Mouse (Mus musculus) embryonic fibroblast, embryonic 13.5 days (primary cell): ENCODE data around the gene Myl7. TPM values are rescaled to one million over a fixed set of nuclear protein-coding genes. Genes with fewer than 3 reads are reported as not detected.
A peak's percentile ranks its signal among the peaks of the same experiment; 100 is the strongest.

Source experiments
- H3K27ac ChIP-seq: 2 replicates; pipeline ENCODE4 v1.5.1; 2012; ENCODE audit warnings: low read length, control low read depth, inconsistent platforms; ENCODE audit not compliant: insufficient read depth
- H3K4me1 ChIP-seq: 2 replicates; pipeline ENCODE4 v1.6.1; 2011; ENCODE audit warnings: low read length; ENCODE audit not compliant: control insufficient read depth, insufficient read depth
- H3K4me3 ChIP-seq: 2 replicates; pipeline ENCODE4 v1.5.1; 2011; ENCODE audit warnings: mild to moderate bottlenecking, control low read depth, low read length; ENCODE audit not compliant: insufficient read depth
- CTCF ChIP-seq: IDR thresholded peaks from 2 replicates; pipeline ENCODE4 v1.5.1; 2011; ENCODE audit warnings: mild to moderate bottlenecking, control low read depth, low read length, moderate library complexity, borderline replicate concordance; ENCODE audit not compliant: insufficient read depth
- POLR2A ChIP-seq: IDR thresholded peaks from 2 replicates; pipeline ENCODE4 v1.6.1; 2011; ENCODE audit warnings: low read depth, mild to moderate bottlenecking, control low read depth, low read length, moderate library complexity
- polyA plus RNA-seq: library from polyadenylated mRNA; stranded (reverse); fragments of >200 nt; gene quantifications from 2 replicates; pipeline ENCODE4 v1.2.4, GENCODE M21; 2011; ENCODE audit warnings: low read depth; ENCODE audit not compliant: missing spikeins, insufficient read length

Myl7 gene
- polyA plus RNA-seq, 1 experiment: not detected

DNA sequence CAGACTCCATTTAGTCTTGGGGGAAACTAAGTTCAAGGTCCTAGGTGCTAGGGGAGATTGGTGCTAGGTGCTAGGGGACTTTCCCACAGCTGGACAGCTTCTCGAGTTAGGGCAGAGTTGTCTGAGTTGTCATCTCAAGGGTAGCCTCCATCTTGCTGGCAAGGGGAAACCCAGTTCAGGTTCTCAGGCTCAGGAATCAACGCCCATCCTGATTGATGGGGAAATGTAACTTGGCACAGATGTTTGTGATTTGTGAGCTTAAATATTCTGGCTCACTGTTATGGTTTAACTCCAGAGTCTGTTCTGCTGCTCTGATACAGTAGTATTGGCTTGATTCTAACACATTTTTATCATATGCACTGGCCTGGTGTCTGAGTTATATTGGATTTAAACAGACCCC, 19.5 kb upstream of the Myl7 start:
- no peak overlapping the region for H3K27ac ChIP-seq
- TF ChIP-seq CTCF: no peak
- TF ChIP-seq POLR2A: no peak
- no peaks in the 10 kb centered on the region for H3K4me1 ChIP-seq
- no peak overlapping the region for H3K4me3 ChIP-seq

- TF ChIP-seq POLR2A: no peak
- no peak for TF ChIP-seq CTCF
- H3K4me1 ChIP-seq: no peaks in the 10 kb centered on the region
- H3K4me3 ChIP-seq: no peak overlapping the region
- no peak overlapping the region for H3K27ac ChIP-seq
Observed at GRCm38 (mm10) chr11:5916178-5916548, 17.6 kb upstream of the Myl7 start.

DNA sequence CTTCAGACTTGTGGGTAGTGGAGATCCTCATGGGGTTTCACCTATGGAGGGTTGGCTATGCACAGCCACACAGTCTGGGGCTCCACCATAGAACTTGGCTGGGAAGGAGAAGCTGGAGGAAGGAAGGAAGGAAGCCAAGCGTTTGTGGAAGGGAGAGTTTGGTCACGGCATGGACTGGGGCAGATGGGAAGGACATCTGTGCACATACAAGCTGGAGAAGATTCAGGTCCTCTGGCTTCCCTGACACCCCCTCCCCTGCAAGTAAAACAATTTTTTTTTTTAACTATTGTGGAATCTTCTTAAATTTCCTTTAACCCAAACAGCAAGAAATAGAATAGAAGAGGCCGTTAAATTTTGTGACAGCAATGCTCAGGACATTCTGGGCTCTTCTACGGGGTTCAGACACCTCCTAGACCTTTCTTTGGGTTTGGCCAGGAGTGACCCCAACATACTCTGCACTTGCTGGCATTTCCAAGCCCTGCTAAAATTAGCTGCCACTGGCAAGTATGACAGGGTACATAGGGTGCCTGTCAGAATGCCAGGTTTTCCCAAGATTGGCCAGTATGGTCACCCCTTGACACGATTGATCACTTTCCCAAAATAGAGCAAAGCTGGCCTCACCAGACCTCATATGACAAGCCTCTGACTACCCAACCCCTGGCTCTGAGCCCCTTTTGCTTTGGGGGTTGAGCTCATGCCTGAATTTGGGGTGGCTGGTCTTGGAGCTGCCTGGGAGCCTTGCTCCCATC, 17.0 kb upstream of the Myl7 start:
- Histone ChIP-seq H3K4me3 (no peak overlapping the region), H3K4me1 (no peaks in the 10 kb centered on the region), H3K27ac (no peak overlapping the region)
- TF ChIP-seq POLR2A (no peak), CTCF (no peak)

DNA sequence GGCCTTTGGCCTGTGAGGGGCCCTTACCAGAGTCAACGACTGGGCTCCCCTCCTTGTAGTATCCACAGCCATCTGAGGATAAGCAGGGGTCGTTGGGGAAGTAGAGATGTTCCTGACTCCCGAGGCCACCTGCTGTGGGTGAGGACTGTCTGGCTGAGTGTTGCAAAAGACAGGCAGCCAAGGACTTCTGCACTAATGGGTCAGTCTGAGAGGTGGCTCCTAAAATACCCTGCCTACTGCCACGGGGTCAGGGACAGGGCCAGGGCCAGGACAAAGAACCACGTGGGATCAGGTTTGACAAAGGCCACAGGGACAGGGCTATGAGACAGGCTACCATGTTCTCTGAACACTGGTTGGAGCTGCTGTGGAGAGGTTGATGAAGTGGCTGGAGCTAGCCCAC, 16.4 kb upstream of the Myl7 start:
- Histone ChIP-seq H3K4me3 (no peak overlapping the region), H3K4me1 (no peaks in the 10 kb centered on the region), H3K27ac (no peak overlapping the region)
- TF ChIP-seq CTCF (no peak), POLR2A (no peak)

GRCm38 (mm10) chr11:5913936-5914335, 15.4 kb upstream of the Myl7 start:
- no peak overlapping the region for H3K4me3 ChIP-seq
- H3K4me1 ChIP-seq: no peaks in the 10 kb centered on the region
- TF ChIP-seq CTCF (no peak), POLR2A (no peak)
- no peak overlapping the region for H3K27ac ChIP-seq

DNA sequence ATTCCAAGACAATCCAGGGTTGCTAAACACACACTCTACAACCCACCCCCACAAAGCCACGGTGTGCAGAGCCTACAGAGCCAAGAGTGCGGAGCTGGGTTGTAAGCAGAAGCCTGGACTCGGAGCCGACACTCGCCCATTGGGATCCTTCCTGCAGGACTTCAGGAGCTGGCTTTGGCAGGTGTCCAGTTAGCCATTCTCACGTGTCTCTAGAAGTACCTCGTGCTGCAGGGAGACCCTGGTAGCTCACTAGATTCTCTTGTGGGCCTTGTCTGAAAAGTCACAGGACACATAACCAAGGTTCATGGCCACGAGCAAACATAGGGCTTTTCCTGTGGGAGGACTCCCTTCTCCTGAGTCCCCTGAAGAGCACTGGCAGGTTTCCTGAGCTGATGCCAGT, 14.7 kb upstream of the Myl7 start:
- Histone ChIP-seq H3K4me3 (no peak overlapping the region), H3K27ac (no peak overlapping the region), H3K4me1 (no peaks in the 10 kb centered on the region)
- TF ChIP-seq POLR2A (no peak), CTCF (no peak)

DNA sequence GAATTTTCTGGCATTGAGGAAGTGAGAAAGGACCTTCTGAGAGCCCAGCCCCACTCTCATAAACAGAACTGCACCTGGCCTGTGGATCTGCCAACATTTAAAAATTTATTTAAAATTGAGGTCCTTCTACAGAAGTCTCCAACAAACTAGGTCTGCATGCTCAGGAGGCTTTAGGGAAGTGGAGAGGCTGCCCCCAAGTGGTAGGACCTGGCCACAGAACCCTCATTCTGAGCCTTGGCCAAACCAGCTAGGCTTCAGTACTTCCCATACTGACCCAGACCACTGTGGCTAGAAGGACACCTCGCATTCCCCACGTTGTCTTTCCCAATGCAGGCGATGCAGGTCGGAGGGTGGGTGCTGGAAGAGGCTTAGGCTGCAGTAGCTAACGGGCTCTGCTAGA, 14.1 kb upstream of the Myl7 start:
- TF ChIP-seq POLR2A (no peak), CTCF (peak; percentile 55; the same call in 1 of the 2 replicates)
- no peaks in the 10 kb centered on the region for H3K4me1 ChIP-seq
- H3K27ac ChIP-seq: no peak overlapping the region
- H3K4me3 ChIP-seq: no peak overlapping the region

- Histone ChIP-seq H3K4me3 (no peak overlapping the region), H3K27ac (no peak overlapping the region), H3K4me1 (no peaks in the 10 kb centered on the region)
Observed at GRCm38 (mm10) chr11:5908642-5909041, 10.1 kb upstream of the Myl7 start.

DNA sequence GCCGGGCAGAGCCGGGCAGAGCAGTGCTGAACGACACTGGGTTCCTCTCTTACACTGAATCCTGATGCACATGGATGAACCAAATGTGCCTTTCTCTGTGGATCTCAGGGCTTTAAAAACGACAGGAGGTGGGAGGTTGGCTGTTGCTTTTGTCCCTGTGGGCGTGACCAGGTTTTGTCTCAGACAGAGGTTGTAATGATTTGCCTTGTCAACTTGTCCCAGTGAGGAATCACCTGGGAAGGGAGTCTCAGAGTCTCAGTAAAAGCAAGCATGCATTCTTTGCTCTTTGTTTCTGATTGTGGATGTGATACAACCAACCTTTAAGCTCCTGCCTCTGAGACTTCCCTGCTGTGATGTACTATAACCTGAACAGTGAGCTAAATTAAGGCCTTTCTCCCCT, 8.5 kb upstream of the Myl7 start:
- no peak for TF ChIP-seq CTCF
- TF ChIP-seq POLR2A: no peak
- H3K27ac ChIP-seq: no peak overlapping the region
- H3K4me3 ChIP-seq: no peak overlapping the region
- 0 out of 2 replicates have a peak, but pooled peaks cover 3% of the 10 kb centered on the region for H3K4me1 ChIP-seq

More at GRCm38 (mm10) chr11:5908642-5909041, 10.1 kb upstream of the Myl7 start:
- TF ChIP-seq POLR2A: no peak
- TF ChIP-seq CTCF: no peak

DNA sequence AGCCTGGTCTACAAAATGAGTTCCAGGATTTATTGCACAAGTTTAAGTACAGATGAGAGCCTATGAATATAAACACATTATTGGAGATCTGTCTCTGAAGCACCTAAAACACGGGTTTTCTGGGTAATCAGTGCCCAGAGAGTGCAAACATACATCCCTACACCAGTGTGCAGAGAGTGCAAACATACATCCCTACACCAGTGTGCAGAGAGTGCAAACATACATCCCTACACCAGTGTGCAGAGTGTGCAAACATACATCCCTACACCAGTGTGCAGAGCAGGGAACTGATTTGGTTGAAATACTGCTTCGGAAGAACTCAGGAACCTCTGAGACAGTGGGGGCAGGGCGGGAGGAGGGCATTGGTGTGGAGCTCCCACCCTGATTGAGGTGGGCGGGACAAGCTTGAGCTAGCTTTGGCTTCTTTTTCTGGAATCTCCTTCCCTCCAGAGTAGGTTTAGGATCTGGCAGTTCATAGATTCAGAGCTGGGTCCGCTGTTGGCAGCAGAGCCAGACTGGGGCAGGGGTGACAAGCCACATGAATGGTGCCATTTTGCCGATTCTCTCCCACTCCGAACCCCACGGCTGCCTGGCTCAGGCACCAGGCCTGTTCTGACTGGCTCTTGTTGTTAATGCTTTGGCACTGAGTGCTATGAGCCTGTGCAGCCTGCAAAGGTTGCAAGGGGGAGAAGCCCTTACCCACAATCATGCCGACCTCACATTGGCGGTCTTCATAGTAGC, 7.4 kb upstream of the Myl7 start:
- TF ChIP-seq CTCF (no peak), POLR2A (no peak)
- H3K27ac ChIP-seq: no peak overlapping the region
- H3K4me3 ChIP-seq: no peak overlapping the region
- H3K4me1 ChIP-seq: 0 out of 2 replicates have a peak, but pooled peaks cover 3% of the 10 kb centered on the region
